Mouse (Mus musculus) heart, embryonic 12.5 days (tissue): ENCODE measurements around the gene Ythdf1. TPM values are rescaled to one million over a fixed set of nuclear protein-coding genes. Genes with fewer than 3 reads are reported as not detected.

Experiments
- ATAC-seq: fragments of 200-750 bp; cut with Nextera tagmentation; 2 replicates; pipeline ENCODE4 v1.8.0; 2017; ENCODE audit warnings: moderate TSS enrichment, moderate library complexity; ENCODE audit not compliant: insufficient number of reproducible peaks, low FRiP score
- H3K27ac ChIP-seq: fragments of 300-500 bp; sonication (generic); 2 replicates; pipeline ENCODE4 v1.5.1; 2016; ENCODE audit warnings: mild to moderate bottlenecking, moderate library complexity; ENCODE audit not compliant: poor library complexity, severe bottlenecking
- H3K27me3 ChIP-seq: fragments of 300-500 bp; sonication (generic); replicated peaks from 2 replicates; pipeline ENCODE4 v1.6.1; 2016; ENCODE audit warnings: mild to moderate bottlenecking, moderate library complexity
- H3K36me3 ChIP-seq: fragments of 300-500 bp; sonication (generic); 2 replicates; pipeline ENCODE4 v1.6.1; 2016; ENCODE audit warnings: mild to moderate bottlenecking, moderate library complexity
- H3K4me1 ChIP-seq: fragments of 300-500 bp; sonication (generic); replicated peaks from 2 replicates; pipeline ENCODE4 v1.6.1; 2016; ENCODE audit warnings: mild to moderate bottlenecking
- H3K4me2 ChIP-seq: fragments of 300-500 bp; sonication (generic); 2 replicates; pipeline ENCODE4 v1.6.1; 2016; ENCODE audit warnings: mild to moderate bottlenecking, moderate library complexity
- H3K4me3 ChIP-seq: fragments of 300-500 bp; sonication (generic); 2 replicates; pipeline ENCODE4 v1.5.1; 2016; ENCODE audit warnings: mild to moderate bottlenecking
- H3K9ac ChIP-seq: fragments of 300-500 bp; sonication (generic); 2 replicates; pipeline ENCODE4 v1.6.1; 2016; ENCODE audit warnings: mild to moderate bottlenecking, moderate library complexity
- H3K9me3 ChIP-seq: fragments of 300-500 bp; sonication (generic); replicated peaks from 2 replicates; pipeline ENCODE4 v1.6.1; 2016; ENCODE audit warnings: mild to moderate bottlenecking, moderate library complexity
- WGBS: fragments of 180-500 bp; shearing (Covaris S2); methylation state at CpG from one replicate; pipeline ENCODE4 v1.1.7; 2016; 5-methylcytosine and 5-hydroxymethylcytosine counted together
- polyA plus RNA-seq: library from polyadenylated mRNA; unstranded; fragments of >200 nt; fragmentation: Nextera tagmentation; extraction: Ambion mirVana; gene quantifications from 2 replicates; pipeline ENCODE4 v1.2.1, GENCODE M21; 2016

The Ythdf1 gene
- polyA plus RNA-seq, 1 experiment from 2014 or later, result 44.9 TPM

DNA sequence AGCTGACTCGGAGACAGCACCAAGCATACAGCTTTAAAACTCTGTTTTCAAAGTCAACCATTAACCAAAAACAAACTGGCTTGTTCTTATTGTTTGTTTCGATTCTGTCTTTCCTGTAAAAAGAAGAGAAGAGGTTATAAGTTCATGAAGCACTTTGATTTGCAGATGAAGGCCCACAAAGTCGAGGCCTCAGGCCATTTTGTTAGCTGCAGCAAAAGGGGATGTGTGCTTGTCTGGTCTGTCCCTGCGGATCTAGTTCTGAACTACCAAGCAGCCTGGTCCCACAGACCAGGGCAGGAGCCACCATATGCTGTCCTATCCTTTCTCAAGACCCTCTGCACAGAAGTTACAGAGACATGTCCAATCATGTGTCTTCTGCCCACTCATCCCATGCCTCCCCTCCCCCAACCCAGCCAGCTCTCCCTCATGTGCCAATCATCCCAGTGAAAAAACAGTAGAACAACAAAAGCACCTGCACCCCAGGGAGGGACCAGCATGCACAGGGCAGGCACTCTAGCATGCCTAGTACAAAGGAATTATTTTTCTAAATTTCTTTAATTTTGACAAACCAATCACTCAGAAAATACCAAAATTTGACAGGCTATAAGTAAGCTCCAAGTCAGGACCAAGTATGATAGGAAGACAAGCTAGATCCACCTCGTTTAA lies 15.1 kb downstream of the Ythdf1 start:
- Histone ChIP-seq H3K36me3 (peaks cover 43% of the 10 kb centered on the region), H3K27me3 (no peaks in the 10 kb centered on the region), H3K4me3 (no peak overlapping the region), H3K4me2 (no peak overlapping the region), H3K9ac (no peak overlapping the region), H3K4me1 (no peaks in the 10 kb centered on the region), H3K27ac (no peak overlapping the region), H3K9me3 (no peaks in the 10 kb centered on the region)
- 72% methylated on average over 5 of the region's 5 CpGs for WGBS
- ATAC-seq, result no peak

DNA sequence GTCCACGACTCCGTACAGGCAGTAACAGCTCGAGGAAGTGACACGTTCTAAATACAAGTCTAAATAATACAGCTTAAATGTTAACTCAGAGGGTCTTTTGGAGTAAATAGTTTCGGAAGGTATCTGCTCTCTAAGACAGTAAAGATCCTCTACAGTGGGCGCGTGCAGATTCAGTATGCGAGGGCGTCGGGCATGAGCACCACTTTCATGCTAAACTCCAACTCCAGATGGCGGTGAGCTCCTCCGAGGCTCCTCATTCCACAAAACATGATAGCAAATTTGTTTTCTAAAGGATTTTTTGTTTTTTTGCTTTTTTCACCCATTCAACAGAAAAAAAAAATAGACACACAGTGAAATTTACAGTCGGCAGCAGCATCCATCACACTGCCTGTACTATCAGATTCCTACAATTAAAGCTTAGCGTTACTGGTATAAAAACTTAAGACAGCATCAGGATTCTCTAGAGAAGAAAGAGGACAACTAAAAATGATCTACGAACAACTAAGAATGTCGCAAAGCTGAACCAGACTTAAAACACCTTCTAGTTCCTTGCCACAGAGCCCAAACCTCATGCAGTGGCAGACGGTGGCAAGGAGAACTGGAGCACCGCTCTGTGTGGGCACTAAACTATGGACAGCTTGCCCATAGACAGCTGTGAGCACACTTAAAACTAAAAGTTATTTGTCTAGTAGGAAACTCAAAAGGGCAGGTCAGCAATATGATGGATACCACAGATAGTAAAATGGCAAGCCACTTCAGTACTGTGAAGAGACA lies 16.1 kb downstream of the Ythdf1 start:
- peaks cover 34% of the 10 kb centered on the region for H3K36me3 ChIP-seq
- no peak overlapping the region for H3K9ac ChIP-seq
- WGBS, result 93% methylated on average over 18 of the region's 18 CpGs
- ATAC-seq, result no peak
- H3K4me1 ChIP-seq, result no peaks in the 10 kb centered on the region
- H3K27ac ChIP-seq, result no peak overlapping the region
- no peak overlapping the region for H3K4me3 ChIP-seq
- H3K9me3 ChIP-seq, result no peaks in the 10 kb centered on the region
- no peak overlapping the region for H3K4me2 ChIP-seq
- H3K27me3 ChIP-seq, result no peaks in the 10 kb centered on the region

DNA sequence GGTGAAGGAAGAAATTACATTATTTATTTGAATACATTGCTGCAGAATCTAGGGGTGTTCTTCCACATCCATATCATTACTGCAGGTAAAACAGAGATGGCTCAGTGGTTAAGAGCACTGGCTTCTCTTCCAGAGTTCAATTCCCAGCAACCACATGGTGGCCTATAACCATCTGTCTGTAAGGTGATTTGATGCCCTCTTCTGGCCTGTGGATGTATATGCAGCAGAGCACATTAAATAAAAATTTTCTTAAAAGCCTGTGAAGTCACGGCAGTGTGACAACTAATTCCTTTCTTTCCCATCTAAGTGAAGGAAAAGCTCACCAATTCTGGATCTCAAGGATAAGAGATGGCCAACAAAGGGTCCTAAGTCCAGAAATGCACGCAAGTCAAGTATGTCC lies 18.7 kb downstream of the Ythdf1 start:
- Histone ChIP-seq H3K27ac (no peak overlapping the region), H3K4me3 (no peak overlapping the region), H3K4me2 (no peak overlapping the region), H3K9ac (no peak overlapping the region), H3K9me3 (no peaks in the 10 kb centered on the region), H3K4me1 (no peaks in the 10 kb centered on the region), H3K27me3 (peaks cover 21% of the 10 kb centered on the region), H3K36me3 (peaks cover 26% of the 10 kb centered on the region)
- ATAC-seq, result no peak
- WGBS, result 55% methylated on average over 2 of the region's 2 CpGs

DNA sequence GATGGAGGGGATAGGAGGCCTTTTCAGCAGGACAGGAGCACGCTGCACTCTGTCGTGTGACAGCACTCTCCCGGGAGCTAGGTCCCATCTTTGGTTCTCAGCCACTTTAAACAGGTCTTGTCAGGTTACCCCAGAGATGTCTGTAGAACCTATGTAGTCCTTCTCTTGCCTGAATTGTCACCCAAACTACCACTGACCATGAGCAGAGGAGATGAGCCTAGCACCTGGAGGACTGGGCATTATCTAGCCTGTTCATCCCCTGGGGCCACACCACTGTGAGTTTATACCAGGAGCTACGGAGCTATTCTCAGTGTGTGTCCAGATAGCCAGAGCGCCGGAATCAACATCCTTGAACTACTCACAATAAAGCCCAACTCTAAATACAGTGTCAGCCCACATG lies 22.9 kb downstream of the Ythdf1 start:
- no peak overlapping the region for H3K4me3 ChIP-seq
- H3K4me2 ChIP-seq, result no peak overlapping the region
- H3K27me3 ChIP-seq, result peaks cover 63% of the 10 kb centered on the region
- no peak overlapping the region for H3K9ac ChIP-seq
- ATAC-seq, result no peak
- H3K36me3 ChIP-seq, result no peaks in the 10 kb centered on the region
- H3K4me1 ChIP-seq, result peaks cover 20% of the 10 kb centered on the region
- H3K9me3 ChIP-seq, result no peaks in the 10 kb centered on the region
- 66% methylated on average over 6 of the region's 6 CpGs for WGBS
- H3K27ac ChIP-seq, result no peak overlapping the region

DNA sequence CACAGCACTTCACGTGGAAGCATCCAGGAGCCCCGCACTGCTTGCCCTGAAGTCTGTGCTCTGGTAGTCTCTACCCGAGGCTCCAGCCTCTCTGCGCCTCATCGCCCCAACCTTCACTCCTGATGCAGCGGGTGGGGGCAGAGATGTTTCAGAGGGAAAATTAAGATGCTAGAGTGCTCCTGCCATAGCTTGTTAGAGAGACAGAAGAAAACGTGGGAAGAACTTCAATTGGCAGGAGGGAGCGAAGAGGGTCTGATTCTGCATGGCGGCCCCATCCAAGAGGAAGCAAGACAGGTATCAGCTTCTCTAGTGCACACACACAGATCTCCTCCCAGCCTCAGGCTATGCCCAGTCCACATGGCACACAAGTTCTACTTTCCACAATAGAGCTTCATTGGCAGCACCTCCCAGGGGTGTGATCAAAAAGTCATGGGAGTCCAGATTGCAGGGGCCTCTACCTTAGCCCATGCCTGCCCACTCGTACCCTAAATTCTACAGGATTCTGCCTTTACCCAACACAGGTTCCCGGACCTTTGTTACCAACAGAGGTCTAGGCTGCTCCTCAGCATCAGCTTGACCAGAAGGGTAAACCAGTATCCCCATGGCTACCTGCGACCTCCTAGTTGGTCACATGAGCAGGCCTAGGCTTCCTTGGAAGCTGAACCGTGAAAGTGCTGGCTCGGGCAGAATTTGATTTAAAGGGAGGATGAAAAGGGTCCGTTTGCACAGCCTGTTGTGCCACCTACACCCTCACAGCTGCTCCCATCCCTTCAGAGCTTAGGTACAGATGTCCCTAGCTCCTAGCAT lies 23.7 kb downstream of the Ythdf1 start:
- H3K9me3 ChIP-seq, result no peaks in the 10 kb centered on the region
- no peak overlapping the region for H3K27ac ChIP-seq
- H3K4me2 ChIP-seq, result no peak overlapping the region
- peaks cover 72% of the 10 kb centered on the region for H3K27me3 ChIP-seq
- H3K4me1 ChIP-seq, result peaks cover 24% of the 10 kb centered on the region
- ATAC-seq, result no peak
- WGBS, result 71% methylated on average over 15 of the region's 15 CpGs
- no peak overlapping the region for H3K9ac ChIP-seq
- no peaks in the 10 kb centered on the region for H3K36me3 ChIP-seq
- no peak overlapping the region for H3K4me3 ChIP-seq

DNA sequence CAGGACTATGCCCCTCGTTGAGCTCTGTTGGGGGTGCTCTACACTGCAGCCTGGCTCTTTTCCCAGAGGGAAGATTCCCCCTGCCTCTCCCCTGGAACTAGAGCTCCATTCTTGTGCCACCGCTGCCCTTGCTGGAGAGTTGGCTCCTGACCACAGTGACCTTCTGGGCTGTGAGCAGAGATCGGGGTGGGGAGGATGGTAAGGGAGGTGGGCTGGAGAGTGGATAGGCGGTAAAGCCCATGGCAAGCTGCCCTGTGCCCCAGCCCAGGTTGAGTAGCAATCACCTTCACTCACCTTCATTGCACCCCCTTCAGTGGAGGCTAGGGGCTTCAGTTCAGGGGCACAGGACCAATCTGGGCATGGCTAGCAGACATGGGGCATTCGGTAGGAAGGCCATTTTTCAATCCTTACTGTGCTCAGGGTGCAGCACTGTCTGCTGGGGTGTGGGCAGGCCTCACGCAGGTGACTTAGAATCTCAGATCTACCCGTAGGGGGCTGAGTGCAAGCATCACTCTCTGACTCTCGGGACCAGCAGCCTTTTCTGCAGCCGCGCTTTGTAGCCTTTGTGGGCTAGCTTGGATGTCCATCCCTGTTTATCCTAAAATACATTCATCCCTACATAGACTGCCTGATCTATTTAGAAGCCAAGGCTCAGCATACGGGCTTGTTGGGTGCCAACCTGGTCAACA lies 24.8 kb downstream of the Ythdf1 start:
- Histone ChIP-seq H3K4me1 (peaks cover 24% of the 10 kb centered on the region), H3K27ac (no peak overlapping the region), H3K4me3 (no peak overlapping the region), H3K4me2 (no peak overlapping the region), H3K36me3 (no peaks in the 10 kb centered on the region), H3K9me3 (no peaks in the 10 kb centered on the region), H3K9ac (no peak overlapping the region), H3K27me3 (peaks cover 82% of the 10 kb centered on the region)
- ATAC-seq, result no peak
- WGBS, result 69% methylated on average over 11 of the region's 11 CpGs

DNA sequence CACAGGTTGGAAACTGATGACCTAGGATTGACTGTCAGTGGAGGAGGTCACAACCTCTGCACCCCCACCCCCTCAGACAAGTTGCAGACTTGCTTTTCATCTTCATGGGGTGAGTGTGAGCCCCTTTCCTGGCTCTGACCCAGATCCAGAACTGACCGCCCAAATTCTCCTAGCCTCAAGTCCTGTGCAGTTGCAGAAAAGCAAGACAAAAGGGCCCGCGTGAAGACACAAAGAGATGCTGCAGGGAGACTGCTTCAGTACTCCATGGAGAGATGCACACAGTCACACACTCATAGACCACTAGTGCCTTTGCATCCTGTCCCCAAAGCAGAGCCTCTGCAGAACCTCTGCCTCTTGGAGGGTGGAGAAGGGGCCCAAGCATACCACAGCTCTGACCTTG lies 25.4 kb downstream of the Ythdf1 start:
- H3K36me3 ChIP-seq, result no peaks in the 10 kb centered on the region
- H3K27ac ChIP-seq, result no peak overlapping the region
- peaks cover 89% of the 10 kb centered on the region for H3K27me3 ChIP-seq
- no peak overlapping the region for H3K4me3 ChIP-seq
- no peak overlapping the region for H3K4me2 ChIP-seq
- 68% methylated on average over 3 of the region's 3 CpGs for WGBS
- no peak for ATAC-seq
- H3K9me3 ChIP-seq, result no peaks in the 10 kb centered on the region
- H3K9ac ChIP-seq, result no peak overlapping the region
- peaks cover 29% of the 10 kb centered on the region for H3K4me1 ChIP-seq

DNA sequence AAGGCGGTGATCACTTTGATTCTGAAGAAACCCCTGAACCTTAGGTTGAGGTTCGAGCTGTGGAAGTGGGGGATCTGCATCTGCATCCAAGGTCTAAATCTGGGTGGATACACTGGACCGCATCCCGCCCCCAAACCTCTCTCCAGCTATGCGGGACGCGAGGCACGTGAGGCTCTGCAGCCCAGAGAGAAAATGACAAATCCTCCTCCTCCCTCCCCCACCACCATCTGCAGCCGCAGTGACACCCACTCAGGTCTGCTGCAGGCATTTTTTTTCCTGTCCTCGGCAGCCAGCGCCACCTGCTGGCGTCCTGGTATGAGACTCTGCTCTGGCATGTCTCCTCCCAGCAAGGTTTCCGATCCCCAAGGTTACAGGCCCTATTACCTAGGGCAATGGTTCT lies 26.0 kb downstream of the Ythdf1 start:
- no peak overlapping the region for H3K9ac ChIP-seq
- 3% methylated on average over 13 of the region's 13 CpGs for WGBS
- H3K36me3 ChIP-seq, result no peaks in the 10 kb centered on the region
- no peak for ATAC-seq
- peak overlapping the region; percentile 51; the same call in 1 of the 2 replicates for H3K4me3 ChIP-seq
- peak overlapping the region; percentile 78 for H3K4me2 ChIP-seq
- peaks cover 94% of the 10 kb centered on the region for H3K27me3 ChIP-seq
- H3K9me3 ChIP-seq, result no peaks in the 10 kb centered on the region
- peaks cover 30% of the 10 kb centered on the region for H3K4me1 ChIP-seq
- no peak overlapping the region for H3K27ac ChIP-seq

DNA sequence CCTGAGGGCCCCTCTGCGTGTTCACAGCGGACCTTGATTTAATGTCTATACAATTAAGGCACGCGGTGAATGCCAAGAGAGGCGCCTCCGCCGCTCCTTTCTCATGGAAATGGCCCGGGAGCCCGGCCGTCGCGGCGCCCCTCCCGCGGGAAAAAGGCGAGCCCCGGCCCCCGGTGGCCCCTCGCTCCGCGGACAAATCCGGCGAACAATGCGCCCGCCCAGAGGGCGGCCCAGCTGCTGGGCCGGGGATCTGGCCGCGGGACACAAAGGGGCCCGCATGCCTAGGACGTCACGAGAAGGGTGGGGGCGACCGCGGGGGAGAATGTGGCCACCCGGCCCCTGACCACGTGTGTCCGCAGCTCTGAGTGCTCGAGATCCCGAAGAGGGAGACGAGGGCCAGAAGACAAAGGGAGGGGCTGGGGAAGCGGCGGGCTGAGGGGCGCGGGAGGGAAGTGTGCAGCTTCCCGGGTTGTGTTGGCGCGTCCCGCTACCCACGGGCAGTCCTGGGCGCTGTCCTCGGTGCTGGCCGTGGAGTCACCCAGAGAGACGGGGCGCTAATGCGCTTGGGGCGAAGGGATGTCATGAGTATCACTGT lies 26.6 kb downstream of the Ythdf1 start:
- H3K27me3 ChIP-seq, result peaks cover 98% of the 10 kb centered on the region
- H3K4me1 ChIP-seq, result peaks cover 30% of the 10 kb centered on the region
- H3K4me3 ChIP-seq, result peak overlapping the region; percentile 51
- H3K9me3 ChIP-seq, result no peaks in the 10 kb centered on the region
- WGBS, result under 1% methylated on average over 57 of the region's 57 CpGs
- no peaks in the 10 kb centered on the region for H3K36me3 ChIP-seq
- ATAC-seq, result peak; percentile 37; the same call in 1 of the 2 replicates
- 0 out of 2 replicates have a peak overlapping the region, but pooled peaks have one; percentile 1 for H3K9ac ChIP-seq
- no peak overlapping the region for H3K27ac ChIP-seq
- H3K4me2 ChIP-seq, result peak overlapping the region; percentile 78

DNA sequence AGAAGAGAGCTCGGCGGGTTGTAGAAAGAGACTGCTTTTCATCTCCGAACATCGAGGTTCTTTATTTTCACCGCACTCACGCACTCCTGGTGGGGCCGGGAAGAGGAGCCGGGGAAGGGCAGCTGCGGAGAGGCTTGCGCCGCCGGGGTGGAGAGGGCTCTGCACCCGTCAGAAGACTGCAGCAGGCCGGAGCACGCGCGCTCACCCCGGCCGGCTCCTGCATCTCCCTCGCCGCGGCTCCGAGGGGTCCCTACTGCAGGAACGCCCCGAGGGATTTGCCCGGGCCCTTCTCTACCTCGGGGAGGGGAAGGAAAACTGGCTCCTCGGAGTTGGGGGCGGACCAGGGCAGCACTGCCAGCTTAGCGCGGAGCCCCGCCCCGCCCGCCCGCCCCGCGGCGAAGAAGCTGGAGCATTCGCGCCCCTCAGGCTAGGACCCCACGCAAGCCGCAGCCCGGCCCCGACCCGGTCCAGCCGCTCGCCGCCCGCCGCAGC lies 27.2 kb downstream of the Ythdf1 start:
- Histone ChIP-seq H3K9me3 (no peaks in the 10 kb centered on the region), H3K4me3 (peak overlapping the region; percentile 51), H3K9ac (0 out of 2 replicates have a peak overlapping the region, but pooled peaks have one; percentile 1), H3K36me3 (no peaks in the 10 kb centered on the region), H3K4me2 (peak overlapping the region; percentile 78), H3K27me3 (peaks cover 100% of the 10 kb centered on the region), H3K4me1 (peaks cover 30% of the 10 kb centered on the region), H3K27ac (no peak overlapping the region)
- WGBS, result under 1% methylated on average over 50 of the region's 50 CpGs
- ATAC-seq, result no peak
